Mouse (Mus musculus) brown adipose tissue, adult 24 weeks (tissue): ENCODE data around the gene C5ar1. TPM values are rescaled to one million over a fixed set of nuclear protein-coding genes. Genes with fewer than 3 reads are reported as not detected.
"Not testable (repeated sequence)": the region's sequence is repeated elsewhere in the genome, so short reads cannot be mapped to it uniquely, and the experiment has no call there.

Experiments used
- H3K27ac ChIP-seq: fragments of 200-500 bp; replicated peaks from 2 replicates; pipeline ENCODE4 v1.5.1; 2012; ENCODE audit warnings: low read depth, mild to moderate bottlenecking, low read length
- H3K4me1 ChIP-seq: fragments of 200-500 bp; 2 replicates; pipeline ENCODE4 v1.6.1; 2012; ENCODE audit warnings: low read length, mixed read lengths; ENCODE audit not compliant: control insufficient read depth, insufficient read depth, insufficient read length
- H3K4me3 ChIP-seq: fragments of 200-500 bp; 2 replicates; pipeline ENCODE4 v1.5.1; 2012; ENCODE audit warnings: low read depth, mild to moderate bottlenecking, low read length, moderate library complexity; ENCODE audit not compliant: insufficient read depth
- polyA plus RNA-seq: library from polyadenylated mRNA; stranded (reverse); fragments of >200 nt; gene quantifications from 2 replicates; pipeline ENCODE4 v1.2.4, GENCODE M21; 2012; ENCODE audit not compliant: missing spikeins, insufficient read depth, insufficient read length

C5ar1 gene
- polyA plus RNA-seq, 1 experiment = 5.2 TPM

DNA sequence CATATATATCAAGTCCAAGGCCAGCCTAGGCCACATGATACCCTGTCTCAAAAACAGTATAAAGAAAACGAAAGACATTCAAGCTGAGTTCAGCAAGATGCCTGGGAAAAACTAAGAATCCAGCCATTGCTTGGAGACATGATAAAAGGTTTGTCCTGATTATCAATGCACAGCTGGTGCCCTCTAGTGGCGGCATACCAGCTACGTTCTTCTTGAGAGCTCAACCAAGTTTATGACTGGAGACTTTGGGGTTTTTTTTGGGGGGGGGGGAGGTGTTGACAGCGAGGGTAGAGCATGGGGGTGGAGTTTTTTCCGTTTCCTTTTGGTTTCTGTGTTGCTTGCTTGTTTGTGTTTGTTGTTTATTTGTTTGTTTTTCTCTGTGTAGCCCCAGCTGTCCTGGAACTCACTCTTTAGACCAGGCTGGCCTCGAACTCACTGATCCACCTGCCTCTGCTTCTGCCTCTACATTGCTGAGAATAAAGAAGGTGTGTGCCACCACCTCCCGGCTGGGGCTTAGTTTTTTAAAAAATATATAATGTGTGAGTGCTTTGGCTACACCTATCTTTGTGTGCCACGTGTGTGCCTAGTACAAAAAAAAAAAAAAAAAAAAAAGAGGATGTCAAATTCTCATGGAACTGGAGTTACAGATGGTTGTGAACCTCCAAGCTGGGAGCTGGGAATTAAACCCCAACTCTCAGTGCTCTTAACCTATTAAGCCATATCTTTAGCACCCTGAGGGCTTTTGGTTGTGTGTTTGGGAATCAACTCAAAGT, 3.9 kb upstream of the C5ar1 start:
- no peak overlapping the region for H3K4me3 ChIP-seq
- no peaks in the 10 kb centered on the region for H3K4me1 ChIP-seq
- no peak overlapping the region for H3K27ac ChIP-seq

DNA sequence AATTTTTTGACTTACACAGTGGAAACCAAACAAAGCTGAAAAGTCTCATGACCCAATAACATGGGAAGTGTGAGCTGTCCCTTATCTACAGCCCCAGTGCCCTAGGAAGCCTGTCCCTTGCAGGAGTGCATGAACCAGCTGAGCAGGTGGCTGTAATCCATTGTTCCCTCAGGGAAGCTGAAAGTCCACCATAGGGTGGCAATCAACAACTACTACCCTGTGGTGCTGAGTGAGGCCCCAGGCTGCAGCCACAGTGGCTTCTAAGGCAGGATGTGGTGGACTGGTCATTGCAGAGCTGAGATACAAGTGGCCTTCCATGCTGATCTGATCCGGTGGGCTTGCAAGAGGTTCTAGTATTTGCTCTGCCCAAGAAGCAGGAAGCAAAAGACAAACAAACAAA, 1.8 kb upstream of the C5ar1 start:
- H3K4me1 ChIP-seq = no peaks in the 10 kb centered on the region
- no peak overlapping the region for H3K27ac ChIP-seq
- no peak overlapping the region for H3K4me3 ChIP-seq

DNA sequence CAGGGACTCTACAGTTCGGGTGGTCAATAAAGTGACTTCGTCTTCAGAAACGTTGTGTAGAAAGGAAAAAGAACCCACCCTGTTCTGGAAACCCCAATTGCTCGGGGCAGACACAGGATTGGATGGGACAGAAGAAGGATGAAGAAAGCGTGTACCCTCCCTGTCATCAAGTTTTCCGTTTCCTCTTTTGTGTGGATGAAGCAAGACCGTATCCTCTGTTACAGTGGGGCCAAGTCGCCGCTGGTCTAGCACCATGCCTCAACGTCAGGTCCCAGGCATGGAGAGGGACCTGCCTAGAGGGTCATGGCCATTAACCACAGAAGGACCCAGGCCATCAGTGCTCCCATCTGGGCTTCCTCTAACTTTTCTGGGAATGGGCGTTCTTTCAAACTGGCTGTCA, 1.5 kb downstream of the C5ar1 start:
- Histone ChIP-seq H3K4me1 (no peaks in the 10 kb centered on the region), H3K27ac (peak overlapping the region; percentile 80), H3K4me3 (peak overlapping the region; percentile 34)

DNA sequence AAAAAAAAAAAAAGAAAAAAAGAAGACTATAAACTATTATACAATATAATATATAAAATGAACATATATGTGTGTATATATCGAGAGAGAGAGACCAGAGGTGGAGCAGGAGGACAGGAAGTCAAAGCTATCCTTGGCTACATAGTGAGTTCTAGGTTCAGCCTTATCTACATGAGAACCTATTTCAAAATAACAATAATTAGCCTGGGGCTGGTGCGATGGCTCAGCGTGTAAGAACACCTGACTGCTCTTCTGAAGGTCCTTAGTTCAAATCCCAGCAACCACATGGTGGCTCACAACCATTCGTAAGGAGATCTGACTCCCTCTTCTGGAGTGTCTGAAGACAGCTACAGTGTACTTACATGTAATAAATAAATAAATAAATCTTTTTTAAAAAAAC, 3.4 kb downstream of the C5ar1 start:
- H3K4me3 ChIP-seq, H3K27ac ChIP-seq, H3K4me1 ChIP-seq: not testable (repeated sequence)

DNA sequence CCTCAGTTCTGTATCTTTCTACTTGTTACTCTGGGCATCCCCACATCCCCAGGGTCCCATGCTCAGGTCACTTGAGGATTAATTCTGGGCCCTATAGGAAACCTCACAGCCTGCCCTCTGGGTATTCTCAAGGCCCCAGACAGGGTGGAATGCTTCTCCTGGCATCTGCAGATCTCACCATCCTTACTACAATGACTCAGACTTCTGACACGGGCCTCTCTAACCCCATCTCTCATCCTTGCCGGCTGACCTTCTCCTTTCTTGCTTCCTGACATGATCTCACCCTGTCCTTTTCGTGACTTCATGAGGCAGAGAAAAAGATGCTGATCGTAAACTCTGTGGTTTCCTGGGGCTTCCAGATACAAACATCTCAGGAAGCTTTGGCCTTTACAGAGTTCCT, 5.1 kb downstream of the C5ar1 start:
- H3K4me1 ChIP-seq = no peaks in the 10 kb centered on the region
- H3K27ac ChIP-seq = peak overlapping the region; percentile 63
- no peak overlapping the region for H3K4me3 ChIP-seq

DNA sequence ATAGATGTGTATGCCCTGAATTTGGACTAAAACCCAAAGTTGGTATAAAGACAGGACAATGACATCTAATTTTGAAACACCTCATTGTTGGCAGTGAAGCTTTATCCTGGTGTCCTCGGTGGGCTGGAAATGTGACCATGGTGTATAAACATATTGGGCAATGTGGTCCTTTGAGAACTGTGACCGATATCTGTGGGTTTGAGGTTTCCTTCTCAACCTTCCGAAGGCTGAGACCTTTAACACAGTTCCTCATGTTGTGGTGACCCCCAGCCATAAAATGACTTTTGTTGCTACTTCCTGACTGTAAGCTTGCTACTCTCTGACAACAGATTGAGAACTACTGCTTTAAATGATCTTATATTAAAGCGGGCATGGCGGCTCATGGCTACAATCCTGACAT, 8.7 kb downstream of the C5ar1 start:
- no peaks in the 10 kb centered on the region for H3K4me1 ChIP-seq
- no peak overlapping the region for H3K4me3 ChIP-seq
- H3K27ac ChIP-seq = no peak overlapping the region; the same call in 1 of the 2 replicates

DNA sequence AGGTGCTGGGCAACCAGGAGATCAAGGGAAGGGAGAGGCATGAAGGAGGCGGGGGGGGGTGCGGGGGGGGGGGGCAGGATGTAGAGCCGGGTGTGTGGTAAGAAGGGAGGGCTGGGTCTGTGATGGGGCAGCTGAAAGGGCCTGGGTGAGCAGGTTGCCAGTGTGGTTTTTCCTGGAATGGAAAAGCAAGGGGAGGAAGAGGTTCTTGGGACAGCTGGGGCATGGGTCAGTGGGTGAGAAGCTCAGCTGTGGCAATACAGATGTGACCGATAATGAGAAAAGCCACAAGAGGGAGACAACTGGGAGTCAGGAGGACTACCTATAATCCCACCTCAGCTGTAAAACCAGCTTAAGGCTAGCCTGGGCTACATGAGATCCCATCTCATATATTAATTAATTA, 13.4 kb downstream of the C5ar1 start:
- H3K27ac ChIP-seq = no peak overlapping the region
- H3K4me1 ChIP-seq = no peaks in the 10 kb centered on the region; the same call in 1 of the 2 replicates
- H3K4me3 ChIP-seq = no peak overlapping the region

DNA sequence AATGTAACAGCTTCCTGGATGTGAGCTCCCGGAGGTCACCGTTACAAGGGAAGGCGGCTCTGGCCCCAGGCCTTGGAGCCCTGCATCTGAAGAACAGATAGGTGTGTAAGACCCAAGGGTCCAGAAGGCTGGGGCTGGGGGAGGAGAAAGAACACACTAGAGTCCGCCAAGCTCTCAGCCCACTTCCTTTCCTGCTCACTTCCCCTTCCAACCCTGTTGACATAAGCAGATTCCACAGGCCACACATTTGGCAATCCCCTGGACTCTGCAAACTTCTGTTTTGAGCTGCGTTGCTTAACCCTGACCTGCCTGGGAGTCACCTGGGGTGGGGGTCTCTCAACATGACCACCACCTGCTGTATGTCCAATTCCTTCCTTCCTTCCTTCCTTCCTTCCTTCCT, 15.3 kb downstream of the C5ar1 start, which contains the start of gene C5ar2:
Gene C5ar2, minus strand, starts transcription at position 88 of the 400 bp plus-strand sequence.
- Histone ChIP-seq H3K4me1 (no peaks in the 10 kb centered on the region; the same call in 1 of the 2 replicates), H3K4me3 (no peak within 1 kb of the TSS), H3K27ac (peak within 1 kb of the TSS; percentile 74)

DNA sequence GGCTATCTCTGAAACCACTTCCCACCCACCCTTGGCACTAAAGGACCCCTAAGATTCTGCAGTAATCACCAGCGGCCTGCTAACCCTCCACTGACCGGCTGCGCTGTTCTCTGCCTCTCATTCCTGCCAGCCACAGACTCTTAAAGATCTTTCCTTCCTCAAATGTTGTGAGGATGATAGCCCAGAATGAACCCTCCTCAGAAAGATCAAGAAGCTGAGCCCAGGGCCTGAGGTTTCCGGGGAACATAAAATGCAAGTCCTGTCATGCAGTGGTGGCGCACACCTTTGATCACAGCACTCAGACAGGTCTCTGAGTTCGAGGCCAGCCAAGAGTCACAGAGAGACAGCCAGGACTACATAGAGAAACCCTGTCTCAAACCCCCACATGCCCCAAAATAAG, 17.1 kb downstream of the C5ar1 start:
- 0 out of 2 replicates have a peak overlapping the region, but pooled peaks have one; percentile 13 for H3K4me3 ChIP-seq
- peak overlapping the region; percentile 74 for H3K27ac ChIP-seq
- H3K4me1 ChIP-seq = no peaks in the 10 kb centered on the region; the same call in 1 of the 2 replicates

DNA sequence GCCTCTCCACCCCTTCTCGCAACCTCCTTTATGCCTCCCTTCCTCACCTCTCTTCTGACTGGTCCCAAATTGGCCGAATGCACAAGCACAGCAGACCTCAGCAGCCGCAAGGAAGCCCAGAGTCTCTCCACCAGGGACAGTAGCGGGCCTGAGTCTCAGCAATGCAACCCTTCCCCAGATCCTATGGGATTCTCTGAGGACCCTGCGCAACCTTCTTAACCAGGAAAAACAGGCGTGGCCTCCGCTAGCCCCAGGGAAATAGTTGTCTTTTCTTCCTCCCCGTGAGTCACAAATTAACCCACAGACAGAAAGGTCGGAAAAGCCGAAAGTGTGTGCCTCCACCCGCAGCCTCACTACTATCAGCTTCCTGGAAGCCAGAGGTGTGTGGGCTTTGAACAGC, 17.6 kb downstream of the C5ar1 start:
- H3K4me1 ChIP-seq = no peaks in the 10 kb centered on the region; the same call in 1 of the 2 replicates
- H3K4me3 ChIP-seq = peak overlapping the region; percentile 38; the same call in 1 of the 2 replicates
- peak overlapping the region; percentile 74 for H3K27ac ChIP-seq

DNA sequence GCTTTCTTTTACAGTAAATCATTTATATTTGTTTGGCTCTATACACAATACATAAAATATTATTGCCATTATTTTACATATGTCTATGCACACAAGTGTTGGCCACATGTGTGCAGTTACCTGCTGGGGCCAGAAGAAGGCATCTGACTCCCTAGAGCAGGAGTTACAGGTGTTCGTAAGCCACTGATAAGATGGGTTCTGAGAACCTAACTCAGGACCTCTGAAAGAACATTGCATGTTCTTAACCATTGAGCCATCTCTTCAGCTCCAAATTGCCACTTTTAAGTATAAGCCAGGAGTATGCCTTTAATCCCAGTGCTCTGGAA, 18.4 kb downstream of the C5ar1 start:
- no peaks in the 10 kb centered on the region; the same call in 1 of the 2 replicates for H3K4me1 ChIP-seq
- no peak overlapping the region for H3K4me3 ChIP-seq
- no peak overlapping the region for H3K27ac ChIP-seq

DNA sequence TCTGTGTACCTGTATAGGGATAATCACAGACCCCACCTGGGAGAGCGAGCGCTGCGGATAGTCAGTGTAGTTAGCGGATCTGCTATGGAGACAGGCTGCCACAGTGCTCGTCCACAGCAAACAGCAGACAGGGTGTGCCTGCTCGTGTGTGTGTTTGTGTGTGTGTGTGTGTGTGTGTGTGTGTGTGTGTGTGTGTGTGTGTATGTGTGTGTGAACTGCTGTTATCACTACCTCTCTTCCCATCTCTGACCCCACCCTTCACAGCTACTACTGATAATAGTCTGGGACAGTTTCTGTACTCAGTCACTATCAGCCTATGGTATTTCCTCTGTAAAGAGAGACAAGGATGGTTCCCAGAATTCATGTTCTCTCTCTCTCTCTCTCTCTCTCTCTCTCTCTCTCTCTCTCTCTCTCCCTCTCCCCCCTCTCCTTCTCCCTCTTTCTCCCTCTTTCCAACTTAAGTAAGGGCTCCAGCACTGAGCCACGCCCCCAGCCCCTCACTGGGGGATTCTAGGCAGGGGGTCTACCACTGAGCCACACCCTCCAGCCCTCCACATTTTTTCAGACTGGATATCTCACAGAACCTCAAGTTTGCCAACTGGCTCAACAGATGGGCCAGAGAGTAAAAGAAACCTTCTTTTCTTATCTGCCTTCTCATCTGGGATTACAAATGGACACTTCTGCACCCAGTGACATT, 18.9 kb downstream of the C5ar1 start:
- Histone ChIP-seq H3K27ac (no peak overlapping the region), H3K4me1 (no peaks in the 10 kb centered on the region; the same call in 1 of the 2 replicates), H3K4me3 (no peak overlapping the region)

DNA sequence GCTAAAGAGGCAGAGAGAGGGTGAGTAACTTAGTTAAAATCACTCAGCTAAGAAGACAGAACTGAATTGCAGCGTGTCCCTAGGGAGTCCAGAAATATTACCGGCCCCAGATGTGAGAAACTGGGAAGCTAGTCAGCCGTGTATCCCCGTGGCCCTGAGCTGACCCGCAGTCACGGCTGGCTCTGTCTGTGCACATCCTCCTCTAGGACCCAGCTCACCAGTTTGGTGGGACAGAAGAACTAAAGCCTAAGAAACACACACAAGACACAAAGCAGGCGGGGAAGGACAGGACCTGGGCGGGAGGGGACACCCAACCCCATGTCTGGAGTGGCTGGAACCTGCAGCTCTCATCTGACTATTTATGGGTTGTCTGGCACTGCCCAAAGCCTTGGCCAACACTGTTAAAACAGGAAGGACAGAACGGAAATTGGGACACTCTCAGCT, 19.8 kb downstream of the C5ar1 start:
- no peaks in the 10 kb centered on the region; the same call in 1 of the 2 replicates for H3K4me1 ChIP-seq
- 0 out of 2 replicates have a peak overlapping the region, but pooled peaks have one; percentile 26 for H3K27ac ChIP-seq
- H3K4me3 ChIP-seq = 0 out of 2 replicates have a peak overlapping the region, but pooled peaks have one; percentile 2

DNA sequence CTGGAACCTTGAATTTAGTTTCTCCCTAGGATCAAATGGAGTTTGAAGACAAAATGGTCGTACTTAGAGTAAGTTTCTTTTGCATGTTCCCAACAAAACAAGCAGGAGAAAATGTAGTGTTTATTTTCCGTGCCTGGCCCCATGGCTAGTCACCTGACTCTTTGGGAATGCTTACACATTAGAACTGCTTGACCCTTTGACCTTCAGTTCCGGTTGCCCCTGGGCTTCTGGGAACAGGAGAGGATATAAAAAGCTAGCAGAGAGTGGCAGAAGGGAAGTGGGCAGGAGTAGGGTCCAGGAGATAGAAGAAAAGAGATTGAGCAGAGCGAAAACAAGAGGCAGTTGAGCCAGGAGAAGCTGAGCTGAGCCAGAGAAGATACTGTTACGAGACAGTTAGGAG, 29.5 kb downstream of the C5ar1 start:
- no peak overlapping the region for H3K4me3 ChIP-seq
- 0 out of 2 replicates have a peak overlapping the region, but pooled peaks have one; percentile 2 for H3K27ac ChIP-seq
- H3K4me1 ChIP-seq = no peaks in the 10 kb centered on the region

DNA sequence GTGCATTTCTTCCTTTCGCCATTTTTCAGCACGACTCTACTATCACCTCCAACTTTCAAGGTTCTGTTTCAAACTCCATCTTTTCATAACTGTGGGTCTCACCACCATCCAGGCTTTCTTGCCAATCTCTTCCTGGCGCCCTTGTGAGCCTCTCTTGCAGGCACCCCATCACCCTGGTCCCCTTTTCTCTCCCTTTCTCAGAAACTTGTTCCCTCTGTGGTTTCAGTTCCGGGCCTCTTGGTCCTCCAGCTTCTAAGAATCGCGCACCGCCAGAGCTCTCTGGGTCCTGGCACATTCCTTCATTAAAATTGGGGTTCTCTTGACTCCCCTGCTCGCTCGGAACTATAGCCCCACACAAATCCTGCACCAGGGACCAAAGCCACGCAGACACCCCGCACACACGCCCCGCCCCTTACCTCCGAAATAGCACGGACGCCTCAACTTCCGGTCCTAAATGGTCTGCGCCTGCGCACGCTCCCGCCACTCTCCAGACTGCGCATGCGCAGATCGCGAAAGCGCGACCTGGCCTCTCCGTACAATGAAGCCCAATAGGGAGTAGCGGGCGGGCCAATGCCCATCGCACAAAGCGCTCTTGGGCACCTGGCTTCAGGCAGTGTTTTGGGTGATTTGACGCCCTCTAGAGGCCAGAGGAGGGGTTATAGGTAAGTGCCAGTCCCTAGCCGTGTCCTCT, 37.6 kb downstream of the C5ar1 start, which contains the start of gene Dhx34:
Gene Dhx34, minus strand, starts transcription at position 456 of the 691 bp plus-strand sequence.
- peak within 1 kb of the TSS; percentile 73 for H3K4me3 ChIP-seq
- H3K27ac ChIP-seq = peak within 1 kb of the TSS; percentile 55
- peaks cover 6% of the 10 kb centered on the region; the same call in 1 of the 2 replicates for H3K4me1 ChIP-seq
